Mouse (Mus musculus): Measurements from ENCODE around the gene Ttc13.

Ttc13 gene

GRCm38 (mm10) chr8:124658415-124658814, 63.4 kb downstream of the Ttc13 start:
- intact Hi-C loops (cut with DNase I): no loop called here

DNA sequence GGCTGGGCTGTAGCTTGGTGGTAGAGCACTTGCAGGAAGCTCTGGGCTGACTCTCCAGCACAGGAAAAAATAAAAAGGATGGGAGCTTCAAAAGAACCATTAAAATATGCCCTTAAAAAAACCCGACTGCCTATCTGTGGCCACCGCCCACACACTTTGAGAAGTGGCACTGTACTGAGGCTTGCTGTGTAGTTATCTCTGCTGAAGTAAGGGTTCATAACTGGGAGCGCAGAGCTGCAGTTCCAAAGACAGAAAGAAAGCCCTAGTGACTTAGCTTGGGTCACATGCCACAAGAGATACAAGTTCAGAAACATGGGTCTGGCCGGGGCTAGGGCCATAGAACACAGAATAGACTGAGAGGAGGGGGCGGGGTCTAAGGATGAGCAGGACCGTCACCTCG, 63.8 kb downstream of the Ttc13 start:
- intact Hi-C loops (cut with DNase I): no loop called here

DNA sequence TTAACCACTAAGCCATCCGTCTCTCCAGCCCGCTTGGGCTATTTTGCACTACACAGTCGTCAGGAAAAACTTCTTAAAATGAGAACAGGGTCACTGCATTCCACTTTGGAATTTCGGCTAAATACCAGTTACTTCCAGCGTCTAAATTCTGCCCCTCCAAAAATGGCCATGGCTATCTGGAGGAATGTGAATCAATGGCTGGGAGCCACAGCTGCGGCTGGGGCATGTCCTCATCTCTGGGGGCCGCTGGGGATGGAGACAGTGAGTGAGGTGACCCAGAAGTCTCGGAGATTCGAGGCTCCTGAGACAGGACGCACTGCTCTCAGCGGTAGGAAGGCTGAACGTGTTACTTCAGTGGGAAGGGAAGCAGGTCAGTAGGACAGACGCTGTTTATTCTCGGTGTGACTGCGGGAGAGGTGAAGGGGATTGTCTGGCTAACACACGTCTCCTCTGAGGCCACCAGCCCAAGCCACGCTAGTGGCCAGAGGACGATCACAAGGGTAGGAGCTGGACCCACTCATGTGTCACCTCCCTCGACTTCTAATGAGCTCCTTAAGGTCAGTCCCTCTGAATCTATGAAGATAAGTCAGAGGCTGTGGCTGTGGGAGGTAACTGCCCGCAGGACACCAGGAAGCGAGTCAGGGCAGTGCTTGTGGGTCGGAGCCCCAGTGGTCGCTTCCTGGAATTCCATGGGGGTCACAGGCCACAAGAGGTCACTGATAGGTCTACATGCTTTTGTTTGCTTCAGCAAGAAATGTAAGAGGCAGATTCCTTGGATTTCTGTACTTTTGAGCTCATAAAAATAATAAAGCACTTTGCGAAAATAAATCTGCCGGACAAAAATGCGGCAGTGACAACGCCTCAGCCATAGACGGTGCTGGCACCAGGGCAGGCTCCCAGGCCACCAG, 68.0 kb downstream of the Ttc13 start:
- intact Hi-C loops (cut with DNase I): no loop called here

- intact Hi-C loops (cut with DNase I): no loop called here
Measured at GRCm38 (mm10) chr8:124652546-124652945, 69.2 kb downstream of the Ttc13 start.

DNA sequence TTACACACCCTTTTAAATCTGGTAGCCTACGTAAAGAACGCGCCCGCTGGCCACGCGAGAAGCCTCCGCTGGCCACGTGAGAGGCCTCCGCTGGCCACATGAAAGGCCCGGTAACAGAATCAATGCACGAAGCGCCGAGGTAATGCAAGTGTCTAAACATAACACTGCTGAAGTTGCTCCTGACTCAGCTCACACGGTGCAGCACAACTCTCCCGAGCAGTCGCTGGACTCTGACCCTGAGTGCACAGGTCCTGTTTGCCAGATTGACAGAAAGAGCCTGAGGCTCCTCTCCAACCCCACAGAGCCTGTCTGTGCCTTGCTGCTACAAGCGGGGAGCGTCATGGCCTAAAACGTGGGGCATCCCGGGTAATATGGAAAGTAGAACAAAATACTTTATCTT, 70.0 kb downstream of the Ttc13 start:
- intact Hi-C loops (cut with DNase I): no loop called here

DNA sequence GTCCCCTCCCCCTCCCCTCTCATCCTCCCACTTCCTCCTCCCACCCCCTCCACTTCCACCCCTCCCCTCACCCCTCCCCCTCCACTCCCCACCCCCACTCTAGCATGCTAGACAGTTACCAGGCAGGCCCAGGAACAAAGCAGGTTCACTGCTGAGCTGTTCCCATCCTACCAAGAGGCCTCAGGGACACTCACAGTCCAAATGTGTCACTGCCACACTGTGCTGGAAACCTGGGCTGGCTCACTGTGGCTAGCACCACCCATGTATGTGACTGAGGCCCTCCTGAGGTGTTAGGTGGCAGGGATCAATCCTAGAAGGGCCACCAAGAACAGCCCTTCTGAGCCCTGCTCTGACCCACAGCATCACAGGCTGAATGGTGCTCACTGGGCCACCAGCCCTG, 73.5 kb downstream of the Ttc13 start:
- intact Hi-C loops (cut with DNase I): no loop called here

DNA sequence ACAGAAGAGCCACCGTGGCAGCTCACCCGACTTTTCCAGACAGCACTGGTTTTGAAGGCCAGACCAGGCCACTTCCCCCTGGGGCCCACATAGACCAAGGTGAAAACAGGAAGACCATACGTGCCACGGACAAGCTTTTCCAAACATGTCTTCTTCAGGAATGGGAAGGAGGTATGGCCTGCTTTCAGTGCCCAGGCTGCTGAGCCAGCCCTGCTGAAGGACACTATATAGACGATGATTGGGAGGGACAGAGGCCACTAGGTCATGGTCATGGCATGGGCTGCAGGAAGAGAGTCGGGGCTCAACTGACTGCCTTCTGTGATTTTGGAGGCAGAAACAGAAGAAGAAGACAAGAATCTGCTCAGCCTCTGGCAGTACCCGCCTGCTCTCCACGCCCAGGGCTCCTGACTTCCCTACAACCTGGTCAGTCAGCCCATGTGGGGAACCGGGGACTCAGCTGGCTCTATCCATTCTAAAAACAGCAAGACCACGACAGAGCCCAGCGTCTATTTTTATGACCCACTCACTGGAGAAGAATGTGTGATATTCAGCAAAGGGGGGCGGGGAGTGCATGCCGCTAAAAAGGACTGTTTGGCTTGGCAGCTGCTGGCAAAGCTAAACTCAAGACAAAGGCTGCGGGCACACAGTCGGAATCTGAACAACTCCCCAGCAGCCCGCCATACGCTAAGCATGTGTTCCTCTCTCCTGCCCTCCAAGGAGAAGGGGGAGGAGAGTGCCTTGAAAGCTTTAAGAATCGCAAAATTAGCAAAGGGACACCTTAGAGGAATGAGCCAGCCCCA, 78.0 kb downstream of the Ttc13 start:
- intact Hi-C loops (cut with DNase I): no loop called here

GRCm38 (mm10) chr8:124641599-124641998, 80.2 kb downstream of the Ttc13 start:
- intact Hi-C loops (cut with DNase I): no loop called here

DNA sequence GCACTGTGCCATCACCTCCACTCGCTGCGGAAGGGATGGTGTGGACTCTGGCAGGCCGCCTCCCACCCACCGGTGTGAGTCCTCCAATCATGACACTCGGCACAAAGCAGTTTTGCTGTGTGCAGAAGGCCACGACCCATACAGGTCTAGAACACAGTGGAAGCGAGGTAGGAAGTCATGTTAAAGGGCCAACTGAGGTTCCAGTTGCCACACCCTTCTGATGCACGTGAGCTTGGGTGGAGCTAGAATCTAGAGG, 86.6 kb downstream of the Ttc13 start:
- intact Hi-C loops (cut with DNase I): no loop called here

DNA sequence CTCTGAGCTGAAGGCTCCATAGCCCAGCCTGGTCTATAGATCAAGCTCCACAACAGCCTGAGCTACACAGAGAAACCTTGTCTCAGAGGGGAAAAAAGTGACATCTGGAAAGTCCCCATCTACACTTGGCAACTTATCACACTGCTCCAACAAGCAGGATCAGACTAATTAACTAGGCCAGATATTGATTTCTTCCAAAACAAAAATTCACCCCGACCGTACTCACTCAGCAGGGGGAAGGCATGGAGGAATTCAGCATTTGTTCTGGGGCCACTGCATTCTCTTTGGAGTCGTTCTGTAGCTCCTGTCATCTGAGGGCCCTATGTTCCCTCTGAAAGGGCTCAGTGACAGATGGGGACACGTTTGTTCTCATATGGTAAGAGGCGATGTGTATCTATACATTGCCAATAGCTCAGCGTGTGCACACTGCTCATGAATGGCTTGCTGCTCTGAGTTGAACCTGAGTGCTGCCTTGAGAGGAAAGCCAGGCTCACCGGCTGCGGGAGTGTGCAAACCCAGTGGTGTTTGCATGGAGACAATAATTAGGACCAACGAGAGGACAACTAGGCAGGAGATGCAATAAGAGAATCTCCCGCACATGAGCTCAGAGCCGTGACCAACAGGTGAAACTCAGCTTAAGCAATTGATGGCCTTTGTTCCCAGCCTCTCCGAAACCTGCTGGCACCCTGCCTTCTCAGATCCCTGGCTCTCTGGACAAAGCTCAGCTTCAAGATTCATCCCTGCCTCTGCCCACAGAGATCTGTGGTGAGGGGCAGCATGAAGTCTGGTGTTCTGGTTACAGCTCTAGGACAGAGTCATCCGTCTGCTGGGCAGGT, 87.2 kb downstream of the Ttc13 start:
- intact Hi-C loops (cut with DNase I): no loop called here

DNA sequence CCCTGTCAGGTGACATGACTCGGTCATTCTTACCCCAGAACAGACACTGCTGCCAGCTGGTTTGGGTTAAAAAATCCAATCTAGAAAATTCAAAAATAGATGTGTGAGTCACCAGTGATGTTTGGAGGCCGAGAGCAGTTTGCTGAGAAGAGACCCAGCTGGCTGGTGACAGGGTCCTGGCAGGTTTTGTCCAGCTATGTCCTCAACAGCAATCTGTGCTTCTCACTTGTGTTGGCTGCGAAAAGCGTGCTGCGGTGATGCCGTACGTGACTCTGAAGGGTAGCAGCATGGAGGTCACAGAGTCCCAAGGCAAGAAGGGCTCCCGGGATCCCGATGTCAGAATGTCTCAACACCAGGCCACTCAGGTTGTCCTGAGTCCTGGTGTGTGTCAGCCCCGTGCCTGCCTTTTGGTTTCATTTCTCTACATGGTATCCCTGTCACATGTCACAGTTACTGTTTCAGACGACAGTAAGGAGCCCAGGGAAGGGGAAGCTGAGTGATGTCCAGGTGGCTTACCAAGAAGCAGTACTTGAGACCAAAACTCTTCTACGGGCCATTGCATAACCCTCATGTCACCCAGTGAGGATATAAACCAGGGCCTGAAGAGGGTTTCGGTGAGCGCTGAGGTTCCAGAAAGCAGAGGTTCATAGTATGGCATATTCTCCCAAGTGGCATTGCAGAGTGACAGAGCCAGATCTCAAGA, 88.6 kb downstream of the Ttc13 start:
- intact Hi-C loops (cut with DNase I): no loop called here

GRCm38 (mm10) chr8:124631966-124632365, 89.8 kb downstream of the Ttc13 start:
- intact Hi-C loops (cut with DNase I): no loop called here

DNA sequence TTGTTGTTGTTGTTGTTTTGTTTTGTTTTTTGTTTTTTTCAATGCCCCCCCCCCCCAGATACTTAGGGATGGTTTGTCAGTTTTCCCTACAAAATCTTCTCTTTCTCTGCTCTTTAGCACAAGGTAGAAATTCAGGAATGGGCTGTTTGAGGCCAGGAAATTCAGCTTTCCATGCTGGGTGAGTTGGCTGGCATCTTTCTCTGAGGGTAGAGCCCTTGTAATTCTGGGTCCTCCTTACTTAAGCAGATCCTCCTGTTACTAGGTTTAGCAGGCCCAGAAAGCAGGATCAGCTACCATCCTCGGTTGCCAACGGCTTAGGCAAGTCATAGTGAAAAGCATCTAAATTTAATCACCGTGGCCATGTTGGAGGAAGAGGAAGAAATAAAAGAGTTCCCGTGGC, 90.9 kb downstream of the Ttc13 start:
- intact Hi-C loops (cut with DNase I): no loop called here

- intact Hi-C loops (cut with DNase I): no loop called here
Measured at GRCm38 (mm10) chr8:124630489-124630888, 91.3 kb downstream of the Ttc13 start.

- intact Hi-C loops (cut with DNase I): no loop called here
Measured at GRCm38 (mm10) chr8:124626251-124626650, 95.5 kb downstream of the Ttc13 start.
